Mouse (Mus musculus) ES-E14 (cell line): ENCODE data around the gene E2f3. TPM values are rescaled to one million over a fixed set of nuclear protein-coding genes. Genes with fewer than 3 reads are reported as not detected.
A peak's percentile ranks its signal among the peaks of the same experiment; 100 is the strongest.

Source experiments
- DNase-seq: peaks from one replicate; pipeline ENCODE4 v3.0.0-alpha.2; 2013; ENCODE audit warnings: low read depth, low spot score
- H3K27ac ChIP-seq: 2 replicates; pipeline ENCODE4 v1.5.1; 2012; ENCODE audit warnings: low read depth, mild to moderate bottlenecking, low read length, moderate library complexity, mixed read lengths; ENCODE audit not compliant: poor library complexity, insufficient read depth, severe bottlenecking
- H3K36me3 ChIP-seq: 2 replicates; pipeline ENCODE4 v1.6.1; 2012; ENCODE audit warnings: mild to moderate bottlenecking, low read length, moderate library complexity, mixed read lengths; ENCODE audit not compliant: control insufficient read depth, poor library complexity, insufficient read depth, severe bottlenecking
- H3K4me1 ChIP-seq, 2 experiments: fragments of 150-350 bp in 1 of 2; sonication (generic) in 1 of 2; 2 replicates each; pipeline ENCODE4 v1.6.1; 2012; ENCODE audit warnings: low read length in 2 of 2, mild to moderate bottlenecking in 1 of 2, mixed read lengths in 1 of 2; ENCODE audit not compliant: control insufficient read depth in 2 of 2, insufficient read depth in 2 of 2, poor library complexity in 1 of 2
- H3K4me3 ChIP-seq, 2 experiments: fragments of 150-350 bp in 1 of 2; sonication (generic) in 1 of 2; 2 replicates each; pipeline ENCODE4 v1.5.1; 2012; ENCODE audit warnings: low read length in 2 of 2, low read depth in 1 of 2, mild to moderate bottlenecking in 1 of 2, mixed read lengths in 1 of 2; ENCODE audit not compliant: insufficient read depth in 1 of 2, poor library complexity in 1 of 2, severe bottlenecking in 1 of 2
- H3K9ac ChIP-seq: 2 replicates; pipeline ENCODE4 v1.6.1; 2012; ENCODE audit warnings: low read depth, mild to moderate bottlenecking, low read length, mixed read lengths; ENCODE audit not compliant: poor library complexity, insufficient read depth, severe bottlenecking
- H3K9me3 ChIP-seq: fragments of 150-350 bp; sonication (generic); 2 replicates; pipeline ENCODE4 v1.6.1; 2012; ENCODE audit warnings: low read depth, mild to moderate bottlenecking, low read length; ENCODE audit not compliant: control insufficient read depth, insufficient read depth
- CHD2 ChIP-seq: IDR thresholded peaks from 2 replicates; pipeline ENCODE4 v1.6.1; 2014; ENCODE audit warnings: mild to moderate bottlenecking, low read depth, low read length, inconsistent platforms
- HCFC1 ChIP-seq: IDR thresholded peaks from 2 replicates; pipeline ENCODE4 v1.6.1; 2012; ENCODE audit warnings: low read length, inconsistent platforms, borderline replicate concordance; ENCODE audit not compliant: insufficient read depth
- MAFK ChIP-seq: IDR thresholded peaks from 2 replicates; pipeline ENCODE4 v1.6.1; 2014; ENCODE audit warnings: mild to moderate bottlenecking, low read depth, low read length, inconsistent platforms; ENCODE audit not compliant: insufficient read depth
- ZC3H11A ChIP-seq: IDR thresholded peaks from 2 replicates; pipeline ENCODE4 v1.6.1; 2012; ENCODE audit warnings: low read depth, mild to moderate bottlenecking, inconsistent platforms, low read length, borderline replicate concordance
- ZNF384 ChIP-seq: IDR thresholded peaks from 2 replicates; pipeline ENCODE4 v1.6.1; 2012; ENCODE audit warnings: low read depth, low read length, inconsistent platforms
- in situ Hi-C, 2 experiments: fragments of 600-800 bp; cut with MboI; formaldehyde crosslinking; loops; one replicate each; pipeline ENCODE4 v1.15.1; 2025; ENCODE audit warnings: low sequenced_read_pairs in 2 of 2, inconsistent platforms in 1 of 2; ENCODE audit not compliant: unreplicated experiment in 2 of 2
- total RNA-seq: library from RNA; depleted of rRNA; stranded (reverse); fragments of 300-350 nt; gene quantifications from 2 replicates; pipeline ENCODE4 v1.2.3, GENCODE M21; 2012

The E2f3 gene
- total RNA-seq, 1 experiment = 12.5 TPM

DNA sequence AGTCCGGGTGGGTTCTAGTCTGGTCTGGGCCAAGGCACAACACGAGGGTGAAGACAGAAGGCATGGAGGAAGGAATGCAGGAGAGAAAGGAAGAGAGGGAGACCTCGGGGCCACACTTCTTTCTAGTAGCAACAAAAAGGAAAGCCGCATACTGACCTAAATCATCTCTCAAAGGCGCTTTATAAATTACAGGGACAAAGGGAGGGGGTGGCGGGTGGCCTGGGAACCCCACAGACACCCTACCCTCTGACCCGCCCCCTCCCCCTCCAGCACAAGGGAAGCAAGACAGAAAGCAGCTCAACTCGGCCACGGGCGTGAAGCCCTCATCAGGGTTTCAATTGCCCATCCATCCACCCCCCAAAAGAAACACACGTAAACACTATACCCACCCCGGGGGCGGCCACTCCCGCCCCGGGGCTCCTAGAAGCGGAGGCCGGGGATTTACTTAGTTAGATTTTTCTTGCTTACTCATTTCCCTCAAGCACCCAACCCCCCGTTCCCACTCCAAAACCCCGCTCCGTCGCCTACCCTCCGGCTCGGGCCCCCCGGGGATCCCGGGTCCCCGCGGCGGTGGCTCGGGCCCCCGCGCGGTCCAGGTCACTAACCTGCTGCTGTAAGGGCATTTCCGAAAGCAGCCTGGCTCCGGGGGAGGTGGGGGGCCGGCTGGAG, 2.2 kb downstream of the E2f3 start:
- DNase-seq = peak; percentile 12
- peak overlapping the region; percentile 90 for H3K27ac ChIP-seq
- in situ Hi-C loops = no loop called here
- no peaks in the 10 kb centered on the region for H3K9me3 ChIP-seq
- H3K36me3 ChIP-seq = peaks cover 6% of the 10 kb centered on the region; the same call in 1 of the 2 replicates
- TF ChIP-seq ZNF384 (no peak), ZC3H11A (no peak), CHD2 (no peak), HCFC1 (no peak), MAFK (no peak)
- peak overlapping the region; percentile 95 for H3K9ac ChIP-seq
- H3K4me3 ChIP-seq = peak overlapping the region; percentile 89 to 97
- peaks cover 0 to 4% of the 10 kb centered on the region in 2 experiments; a peak in 1 of 4 replicates for H3K4me1 ChIP-seq

DNA sequence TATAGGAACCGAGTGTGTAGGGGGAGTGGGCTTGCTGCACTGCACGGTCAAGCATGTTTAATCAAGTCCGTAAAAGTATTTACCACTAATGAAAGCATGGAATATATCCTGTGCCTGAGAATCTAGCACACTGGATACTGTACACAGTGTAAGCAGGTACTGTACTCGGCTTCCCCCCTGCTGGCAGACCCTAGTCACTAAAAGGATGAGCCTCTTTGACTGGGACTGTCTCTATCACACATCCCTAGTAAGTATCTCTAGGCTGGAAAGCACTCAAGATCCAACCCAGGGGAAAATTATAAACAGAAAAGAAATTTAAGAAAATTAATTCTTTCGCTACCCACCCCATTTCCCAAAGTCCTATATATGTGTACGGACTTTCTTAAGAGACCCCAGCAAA, 2.8 kb downstream of the E2f3 start:
- peak overlapping the region; percentile 89 to 97 for H3K4me3 ChIP-seq
- no peaks in the 10 kb centered on the region for H3K9me3 ChIP-seq
- H3K36me3 ChIP-seq = peaks cover 7% of the 10 kb centered on the region; the same call in 1 of the 2 replicates
- in situ Hi-C loops = no loop called here
- DNase-seq = peak; percentile 28
- peaks cover 0 to 4% of the 10 kb centered on the region in 2 experiments; a peak in 1 of 4 replicates for H3K4me1 ChIP-seq
- no peak overlapping the region for H3K27ac ChIP-seq
- TF ChIP-seq ZNF384 = no peak
- TF ChIP-seq HCFC1 = no peak
- TF ChIP-seq MAFK = no peak
- no peak for TF ChIP-seq CHD2
- H3K9ac ChIP-seq = no peak overlapping the region

DNA sequence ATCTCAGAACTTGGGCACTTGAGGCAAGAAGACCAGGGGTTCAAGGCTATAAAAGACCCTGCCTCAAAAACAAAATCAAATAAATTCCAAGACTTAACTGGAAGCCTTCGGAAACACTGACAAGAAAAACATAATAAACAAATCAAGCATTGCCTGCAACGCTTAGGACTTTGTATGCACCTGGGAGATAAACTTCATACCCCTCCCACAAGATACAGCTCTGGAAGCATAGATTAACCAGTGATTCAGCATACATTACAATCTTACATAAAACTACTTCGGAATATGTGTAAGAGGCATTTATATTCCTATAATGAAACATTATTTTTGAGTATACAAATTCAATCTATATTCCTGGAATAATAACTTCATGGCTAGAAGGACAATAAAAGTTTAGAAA, 3.5 kb downstream of the E2f3 start:
- Histone ChIP-seq H3K9ac (no peak overlapping the region), H3K27ac (no peak overlapping the region), H3K4me3 (no peak overlapping the region), H3K4me1 (peaks cover 0 to 4% of the 10 kb centered on the region in 2 experiments; a peak in 1 of 4 replicates), H3K9me3 (no peaks in the 10 kb centered on the region), H3K36me3 (peaks cover 7% of the 10 kb centered on the region; the same call in 1 of the 2 replicates)
- in situ Hi-C loops = no loop called here
- no peak for DNase-seq
- TF ChIP-seq ZC3H11A = no peak
- TF ChIP-seq ZNF384 = no peak
- TF ChIP-seq HCFC1 = no peak
- TF ChIP-seq MAFK = no peak
- no peak for TF ChIP-seq CHD2

DNA sequence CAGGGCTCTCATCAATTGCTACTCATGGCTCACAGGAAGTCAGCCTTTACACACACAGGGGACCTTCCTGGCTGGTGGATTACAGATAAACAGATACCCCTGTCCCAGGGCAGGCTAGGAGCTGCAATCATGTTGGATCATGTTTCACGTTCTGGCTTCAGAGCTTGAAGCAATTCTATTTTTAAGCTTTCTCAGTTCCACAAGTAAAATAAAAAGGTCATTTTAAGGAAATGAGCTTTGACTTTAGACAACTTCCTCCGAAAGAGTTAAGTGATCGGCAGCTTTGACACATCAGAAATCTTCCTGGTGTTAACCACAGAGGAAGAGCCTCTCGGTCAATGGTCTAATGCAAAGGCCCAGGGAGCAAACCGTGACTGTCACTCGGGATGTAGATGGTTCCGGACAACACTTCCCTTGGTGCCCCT, 6.7 kb downstream of the E2f3 start:
- Histone ChIP-seq H3K4me3 (no peak overlapping the region), H3K9me3 (no peaks in the 10 kb centered on the region), H3K9ac (no peak overlapping the region), H3K36me3 (peaks cover 15% of the 10 kb centered on the region), H3K4me1 (peaks cover 0 to 2% of the 10 kb centered on the region in 2 experiments; a peak in 1 of 4 replicates), H3K27ac (no peak overlapping the region)
- TF ChIP-seq MAFK = no peak
- no peak for TF ChIP-seq CHD2
- no peak for TF ChIP-seq ZC3H11A
- TF ChIP-seq ZNF384 = no peak
- TF ChIP-seq HCFC1 = no peak
- in situ Hi-C loops = no loop called here
- no peak for DNase-seq

DNA sequence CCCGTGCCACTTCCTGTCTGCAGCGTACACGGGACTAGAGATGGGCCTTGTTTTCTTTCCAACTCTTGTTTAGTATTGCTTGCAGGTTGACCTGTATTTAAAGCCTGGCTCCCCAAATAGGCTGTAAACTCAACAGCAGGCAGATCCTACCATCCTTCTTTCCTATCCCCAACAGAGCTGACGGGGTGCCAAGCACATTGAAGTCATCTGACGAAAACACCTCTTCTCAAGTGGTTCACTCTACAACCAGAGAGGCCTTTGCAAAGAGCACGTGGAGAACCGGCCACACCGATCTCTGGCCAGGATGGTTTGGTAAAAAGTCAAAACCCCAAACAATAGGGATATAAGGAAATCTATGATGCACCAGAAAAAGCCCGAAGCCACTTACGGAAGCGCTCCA, 8.5 kb downstream of the E2f3 start:
- TF ChIP-seq HCFC1 (no peak), CHD2 (no peak), ZNF384 (no peak), MAFK (no peak), ZC3H11A (no peak)
- H3K4me3 ChIP-seq = no peak overlapping the region
- in situ Hi-C loops = no loop called here
- peaks cover 15% of the 10 kb centered on the region for H3K36me3 ChIP-seq
- no peak overlapping the region for H3K27ac ChIP-seq
- H3K9ac ChIP-seq = no peak overlapping the region
- H3K4me1 ChIP-seq = no peaks in the 10 kb centered on the region; a peak in 1 of 4 replicates
- no peak for DNase-seq
- no peaks in the 10 kb centered on the region for H3K9me3 ChIP-seq
